Mouse (Mus musculus): ENCODE measurements around the gene Msantd1. TPM values are rescaled to one million over a fixed set of nuclear protein-coding genes. Genes with fewer than 3 reads are reported as not detected.
"Not testable (repeated sequence)": the region's sequence is repeated elsewhere in the genome, so short reads cannot be mapped to it uniquely, and the experiment has no call there.

Gene Msantd1
- total RNA-seq (2022), result under 1 TPM; 0.10 to 0.56 (median 0.20) TPM

GRCm38 (mm10) chr5:34907910-34908725, at the start of gene Msantd1:
Gene Msantd1, plus strand, starts transcription at chr5:34908012.
- no peak for DNase-seq (ENCODE audit: low spot score in 2 of 2)

GRCm38 (mm10) chr5:34865367-34865766, 42.4 kb upstream of the Msantd1 start:
- no peak for DNase-seq (ENCODE audit: low spot score in 2 of 2)

GRCm38 (mm10) chr5:34880307-34880706, 27.5 kb upstream of the Msantd1 start:
- DNase-seq (ENCODE audit: low spot score in 2 of 2), result not testable (repeated sequence)

GRCm38 (mm10) chr5:34881023-34881422, 26.8 kb upstream of the Msantd1 start:
- no peak for DNase-seq (ENCODE audit: low spot score in 2 of 2)

- no peak for DNase-seq (ENCODE audit: low spot score in 2 of 2)
Observed at GRCm38 (mm10) chr5:34885250-34885649, 22.6 kb upstream of the Msantd1 start.

- no peak for DNase-seq (ENCODE audit: low spot score in 2 of 2)
Observed at GRCm38 (mm10) chr5:34889252-34889651, 18.6 kb upstream of the Msantd1 start.

GRCm38 (mm10) chr5:34896697-34897453, 10.9 kb upstream of the Msantd1 start:
- no peak for DNase-seq (ENCODE audit: low spot score in 2 of 2)

GRCm38 (mm10) chr5:34899787-34900469, 7.9 kb upstream of the Msantd1 start:
- DNase-seq (ENCODE audit: low spot score in 2 of 2), result no peak

- DNase-seq (ENCODE audit: low spot score in 2 of 2), result no peak
Observed at GRCm38 (mm10) chr5:34902371-34902770, 5.4 kb upstream of the Msantd1 start.

GRCm38 (mm10) chr5:34902811-34903385, 4.9 kb upstream of the Msantd1 start:
- no peak for DNase-seq (ENCODE audit: low spot score in 2 of 2)

GRCm38 (mm10) chr5:34904412-34904811, 3.4 kb upstream of the Msantd1 start:
- DNase-seq (ENCODE audit: low spot score in 2 of 2), result no peak

- DNase-seq (ENCODE audit: low spot score in 2 of 2), result no peak
Observed at GRCm38 (mm10) chr5:34907230-34907629, 582 bp upstream of the Msantd1 start.

- no peak for DNase-seq (ENCODE audit: low spot score in 2 of 2)
Observed at GRCm38 (mm10) chr5:34908726-34909633, 1.2 kb downstream of the Msantd1 start.

- no peak for DNase-seq (ENCODE audit: low spot score in 2 of 2)
Observed at GRCm38 (mm10) chr5:34909634-34910503, 2.1 kb downstream of the Msantd1 start.

GRCm38 (mm10) chr5:34910504-34910815, 2.6 kb downstream of the Msantd1 start:
- DNase-seq (ENCODE audit: low spot score in 2 of 2), result no peak

- peak; percentile 23 to 36 for DNase-seq (ENCODE audit: low spot score in 2 of 2)
Observed at GRCm38 (mm10) chr5:34915801-34916200, 8.0 kb downstream of the Msantd1 start.

- DNase-seq (ENCODE audit: low spot score in 2 of 2), result no peak
Observed at GRCm38 (mm10) chr5:34917234-34917655, 9.4 kb downstream of the Msantd1 start.

GRCm38 (mm10) chr5:34918785-34919184, 11.0 kb downstream of the Msantd1 start:
- DNase-seq (ENCODE audit: low spot score in 2 of 2), result no peak

- DNase-seq (ENCODE audit: low spot score in 2 of 2), result no peak
Observed at GRCm38 (mm10) chr5:34922531-34922930, 14.7 kb downstream of the Msantd1 start.

GRCm38 (mm10) chr5:34923920-34924319, 16.1 kb downstream of the Msantd1 start:
- no peak for DNase-seq (ENCODE audit: low spot score in 2 of 2)
